Mouse (Mus musculus) kidney, embryonic 16.5 days (tissue): ENCODE results near the gene Calu. TPM values are rescaled to one million over a fixed set of nuclear protein-coding genes. Genes with fewer than 3 reads are reported as not detected.

ENCODE experiments used
- ATAC-seq: fragments of 200-750 bp; cut with Nextera tagmentation; 2 replicates; pipeline ENCODE4 v1.8.0; 2017; ENCODE audit warnings: moderate TSS enrichment; ENCODE audit not compliant: low FRiP score, low TSS enrichment
- H3K27ac ChIP-seq: fragments of 300-500 bp; sonication (generic); 2 replicates; pipeline ENCODE4 v1.5.1; 2014; ENCODE audit warnings: low read length
- H3K27me3 ChIP-seq: fragments of 300-500 bp; sonication (generic); 2 replicates; pipeline ENCODE4 v1.6.1; 2014; ENCODE audit warnings: low read length, control low read depth, mixed read lengths; ENCODE audit not compliant: insufficient read depth
- H3K36me3 ChIP-seq: fragments of 300-500 bp; sonication (generic); 2 replicates; pipeline ENCODE4 v1.6.1; 2014; ENCODE audit warnings: low read length, control low read depth, mixed read lengths; ENCODE audit not compliant: insufficient read depth
- H3K4me1 ChIP-seq: fragments of 300-500 bp; sonication (generic); 2 replicates; pipeline ENCODE4 v1.6.1; 2014; ENCODE audit warnings: low read length, control low read depth, mixed read lengths; ENCODE audit not compliant: insufficient read depth
- H3K4me2 ChIP-seq: fragments of 300-500 bp; sonication (generic); replicated peaks from 2 replicates; pipeline ENCODE4 v1.6.1; 2014; ENCODE audit warnings: low read depth, low read length
- H3K4me3 ChIP-seq: fragments of 300-500 bp; sonication (generic); 2 replicates; pipeline ENCODE4 v1.5.1; 2014; ENCODE audit warnings: mild to moderate bottlenecking, low read length
- H3K9ac ChIP-seq: fragments of 300-500 bp; sonication (generic); replicated peaks from 2 replicates; pipeline ENCODE4 v1.6.1; 2014; ENCODE audit warnings: low read length
- H3K9me3 ChIP-seq: fragments of 300-500 bp; sonication (generic); 2 replicates; pipeline ENCODE4 v1.6.1; 2016; ENCODE audit warnings: low read length, control low read depth
- WGBS: fragments of 180-500 bp; shearing (Covaris S2); extraction: QIAGEN DNeasy Blood & Tissue Kit; methylation state at CpG from one replicate; pipeline ENCODE4 v1.1.7; 2014; 5-methylcytosine and 5-hydroxymethylcytosine counted together
- microRNA-seq: library from miRNA; unstranded; fragments of <30 nt; microRNA quantifications from one replicate; pipeline ENCODE4, GENCODE M21; 2016
- polyA plus RNA-seq: library from polyadenylated mRNA; unstranded; fragments of >200 nt; fragmentation: Nextera tagmentation; extraction: Ambion mirVana; gene quantifications from 2 replicates; pipeline ENCODE4 v1.2.1, GENCODE M21; 2015

Calu gene
- polyA plus RNA-seq, 1 experiment from 2014 or later = 457 TPM

- Histone ChIP-seq H3K9ac (no peak overlapping the region), H3K4me2 (no peak overlapping the region), H3K27me3 (no peaks in the 10 kb centered on the region), H3K27ac (no peak overlapping the region), H3K9me3 (no peaks in the 10 kb centered on the region), H3K4me1 (peaks cover 17% of the 10 kb centered on the region), H3K36me3 (no peaks in the 10 kb centered on the region), H3K4me3 (no peak overlapping the region)
- no peak for ATAC-seq
- WGBS = 92% methylated on average over 4 of the region's 4 CpGs
These were observed 52.0 kb downstream of the Calu start for GRCm38 (mm10) chr6:29399851-29400250.

- Histone ChIP-seq H3K36me3 (no peaks in the 10 kb centered on the region), H3K4me1 (peaks cover 5% of the 10 kb centered on the region; the same call in 1 of the 2 replicates), H3K4me2 (peak overlapping the region; percentile 43), H3K9ac (no peak overlapping the region), H3K9me3 (no peaks in the 10 kb centered on the region), H3K4me3 (peak overlapping the region; percentile 20; the same call in 1 of the 2 replicates), H3K27me3 (no peaks in the 10 kb centered on the region), H3K27ac (no peak overlapping the region)
- ATAC-seq = peak; percentile 39
- 5% methylated on average over 31 of the region's 34 CpGs for WGBS
These were observed 54.9 kb downstream of the Calu start for GRCm38 (mm10) chr6:29402693-29403342.

- WGBS = 74% methylated on average over 6 of the region's 6 CpGs
- H3K27ac ChIP-seq = no peak overlapping the region
- no peak overlapping the region for H3K9ac ChIP-seq
- no peak for ATAC-seq
- no peaks in the 10 kb centered on the region for H3K27me3 ChIP-seq
- H3K36me3 ChIP-seq = peaks cover 11% of the 10 kb centered on the region
- H3K4me3 ChIP-seq = no peak overlapping the region
- H3K9me3 ChIP-seq = no peaks in the 10 kb centered on the region
- peaks cover 5% of the 10 kb centered on the region; the same call in 1 of the 2 replicates for H3K4me1 ChIP-seq
- no peak overlapping the region for H3K4me2 ChIP-seq
These were observed 58.5 kb downstream of the Calu start for GRCm38 (mm10) chr6:29406412-29406811.

- H3K27ac ChIP-seq = no peak overlapping the region
- no peak overlapping the region for H3K4me3 ChIP-seq
- H3K9me3 ChIP-seq = no peaks in the 10 kb centered on the region
- H3K36me3 ChIP-seq = peaks cover 9% of the 10 kb centered on the region; the same call in 1 of the 2 replicates
- no peaks in the 10 kb centered on the region for H3K4me1 ChIP-seq
- no peak overlapping the region for H3K9ac ChIP-seq
- ATAC-seq = no peak
- H3K4me2 ChIP-seq = no peak overlapping the region
- no peaks in the 10 kb centered on the region for H3K27me3 ChIP-seq
- 83% methylated on average over 9 of the region's 9 CpGs for WGBS
These were observed 67.6 kb downstream of the Calu start for GRCm38 (mm10) chr6:29415446-29415845.

GRCm38 (mm10) chr6:29420596-29420995 lies 72.7 kb downstream of the Calu start:
- H3K36me3 ChIP-seq = 0 out of 2 replicates have a peak, but pooled peaks cover 2% of the 10 kb centered on the region
- no peaks in the 10 kb centered on the region for H3K27me3 ChIP-seq
- no peak for ATAC-seq
- H3K4me2 ChIP-seq = no peak overlapping the region
- H3K4me3 ChIP-seq = no peak overlapping the region
- H3K9ac ChIP-seq = no peak overlapping the region
- H3K9me3 ChIP-seq = no peaks in the 10 kb centered on the region
- WGBS = 76% methylated on average over 2 of the region's 2 CpGs
- no peak overlapping the region for H3K27ac ChIP-seq
- no peaks in the 10 kb centered on the region for H3K4me1 ChIP-seq

GRCm38 (mm10) chr6:29425118-29425517 lies 77.2 kb downstream of the Calu start:
- Histone ChIP-seq H3K36me3 (no peaks in the 10 kb centered on the region), H3K27ac (no peak overlapping the region), H3K4me1 (no peaks in the 10 kb centered on the region), H3K9me3 (no peaks in the 10 kb centered on the region), H3K9ac (no peak overlapping the region), H3K4me3 (no peak overlapping the region), H3K27me3 (no peaks in the 10 kb centered on the region), H3K4me2 (no peak overlapping the region)
- WGBS = 88% methylated on average over 8 of the region's 8 CpGs
- ATAC-seq = no peak

GRCm38 (mm10) chr6:29426331-29426730 lies 78.5 kb downstream of the Calu start:
- H3K9me3 ChIP-seq = no peaks in the 10 kb centered on the region
- no peak for ATAC-seq
- no peak overlapping the region for H3K4me3 ChIP-seq
- H3K4me1 ChIP-seq = no peaks in the 10 kb centered on the region
- 72% methylated on average over 6 of the region's 6 CpGs for WGBS
- H3K36me3 ChIP-seq = no peaks in the 10 kb centered on the region
- no peak overlapping the region for H3K27ac ChIP-seq
- H3K4me2 ChIP-seq = no peak overlapping the region
- H3K9ac ChIP-seq = no peak overlapping the region
- H3K27me3 ChIP-seq = no peaks in the 10 kb centered on the region

Small RNAs within 50 kb of the gene (microRNA-seq; reads per million reads assigned to microRNA genes)
- gene Gm26220 (0.47 reads per million), gene Gm44354 (not detected)

Other genes starting within 250 kb of the Calu start
- 45.9 and 53.6 TPM in 2 replicates for gene Rbm28, start 183.1 kb upstream of the Calu start, polyA plus RNA-seq
- gene Prrt4, start 168.5 kb upstream of the Calu start, polyA plus RNA-seq = 0.71 and 1.1 TPM in 2 replicates
- gene Impdh1, start 131.7 kb upstream of the Calu start, polyA plus RNA-seq = 49.1 and 50.3 TPM in 2 replicates
- gene Hilpda, start 75.6 kb upstream of the Calu start, polyA plus RNA-seq = 34.9 TPM in 2 replicates
- 0.26 and 0.39 TPM in 2 replicates for gene Fam71f2, start 68.5 kb upstream of the Calu start, polyA plus RNA-seq
- 0.12 and 0.26 TPM in 2 replicates for gene Fam71f1, start 28.9 kb upstream of the Calu start, polyA plus RNA-seq
- 0.44 and 0.79 TPM in 2 replicates for gene Opn1sw, start 40.4 kb downstream of the Calu start, polyA plus RNA-seq
- gene Ccdc136, start 48.2 kb downstream of the Calu start, polyA plus RNA-seq = 20.2 and 23.3 TPM in 2 replicates
- 7.9 and 8.0 TPM in 2 replicates for gene Flnc, start 85.2 kb downstream of the Calu start, polyA plus RNA-seq
- gene Atp6v1f, start 119.6 kb downstream of the Calu start, polyA plus RNA-seq = 302 and 320 TPM in 2 replicates
- 0.30 and 0.37 TPM in 2 replicates for gene Atp6v1fnb, start 123.4 kb downstream of the Calu start, polyA plus RNA-seq
- gene Kcp, start 159.9 kb downstream of the Calu start, polyA plus RNA-seq = 34.5 and 36.3 TPM in 2 replicates
- 6.0 and 8.0 TPM in 2 replicates for gene Irf5, start 178.6 kb downstream of the Calu start, polyA plus RNA-seq